Mouse (Mus musculus) bone marrow, adult 2 months (tissue): Measurements from ENCODE around the gene Slc25a25.

Experiments used
- CTCF ChIP-seq: fragments of 200-500 bp; IDR thresholded peaks from 2 replicates; pipeline ENCODE4 v1.5.1; 2011; ENCODE audit warnings: low read length, control low read depth; ENCODE audit not compliant: control insufficient read depth, insufficient read depth
- POLR2A ChIP-seq: fragments of 200-500 bp; IDR thresholded peaks from 2 replicates; pipeline ENCODE4 v1.6.1; 2011; ENCODE audit warnings: low read depth, mild to moderate bottlenecking, control low read depth, low read length, borderline replicate concordance; ENCODE audit not compliant: control insufficient read depth

DNA sequence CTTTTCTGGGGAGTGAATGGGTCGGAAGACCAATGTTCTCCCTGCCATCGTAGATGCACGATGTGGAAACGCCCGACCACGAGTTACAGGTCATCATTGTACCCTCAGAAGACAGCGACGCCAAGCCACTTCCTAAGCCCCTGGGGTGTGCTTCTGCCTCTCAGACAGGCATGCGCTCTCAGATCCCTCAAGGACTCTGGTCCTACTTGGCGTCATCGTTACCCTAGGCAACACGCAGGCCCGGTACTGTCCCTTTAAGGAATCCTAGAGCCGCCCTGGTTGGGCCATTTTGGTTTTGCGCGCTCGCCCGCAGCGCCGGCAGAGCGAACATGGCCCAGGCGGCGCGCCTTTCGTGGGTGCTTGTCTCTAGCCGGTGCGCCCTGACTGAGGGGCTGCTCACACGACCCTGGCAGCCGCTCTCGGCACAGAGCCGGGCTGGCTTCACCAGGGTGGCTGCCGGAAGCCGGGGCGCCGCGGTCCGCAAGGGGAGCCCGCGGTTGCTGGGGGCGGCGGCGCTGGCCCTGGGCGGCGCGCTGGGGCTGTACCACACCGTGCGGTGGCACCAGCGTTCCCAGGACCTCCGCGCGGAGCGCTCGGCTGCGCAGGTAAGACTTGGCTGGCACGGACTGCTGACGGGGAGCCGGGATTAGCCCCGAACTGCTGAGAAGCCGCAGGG lies 55.2 kb downstream of the Slc25a25 start:
- TF ChIP-seq POLR2A (no peak), CTCF (no peak)
